Mouse (Mus musculus) megakaryocyte, embryonic 14.5 days (primary cell): ENCODE results near the gene Grm8. TPM values are rescaled to one million over a fixed set of nuclear protein-coding genes. Genes with fewer than 3 reads are reported as not detected.

Experiments
- H3K27me3 ChIP-seq: replicated peaks from 2 replicates; pipeline ENCODE3; 2012; ENCODE audit warnings: inconsistent platforms
- H3K36me3 ChIP-seq: replicated peaks from 2 replicates; pipeline ENCODE3; 2012; ENCODE audit warnings: low read length, inconsistent platforms, mixed read lengths
- H3K4me1 ChIP-seq: 2 replicates; pipeline ENCODE4 v1.6.1; 2012; ENCODE audit warnings: inconsistent platforms
- H3K4me3 ChIP-seq: replicated peaks from 2 replicates; pipeline ENCODE3; 2012; ENCODE audit warnings: moderate library complexity, mild to moderate bottlenecking, inconsistent platforms
- H3K9me3 ChIP-seq: 2 replicates; pipeline ENCODE4 v1.6.1; 2012; ENCODE audit warnings: inconsistent platforms
- FLI1 ChIP-seq: IDR thresholded peaks from 2 replicates; pipeline ENCODE4 v1.6.1; 2012; ENCODE audit warnings: low read length, inconsistent platforms, mixed read lengths
- GATA1 ChIP-seq: IDR thresholded peaks from 3 replicates; pipeline ENCODE4 v1.6.1; 2012; ENCODE audit warnings: mixed read lengths, low read length, inconsistent platforms, borderline replicate concordance
- polyA plus RNA-seq: library from polyadenylated mRNA; stranded (reverse); fragments of >175 nt; gene quantifications from 2 replicates; pipeline ENCODE4 v1.2.3, GENCODE M21; 2012; ENCODE audit warnings: low replicate concordance; ENCODE audit not compliant: insufficient read depth

Grm8 gene
- polyA plus RNA-seq: 0.02 TPM in 1 of 2 replicates, not detected in the other

- Histone ChIP-seq H3K36me3 (no peaks in the 10 kb centered on the region), H3K27me3 (peaks cover 72% of the 10 kb centered on the region), H3K4me1 (peaks cover 25% of the 10 kb centered on the region), H3K4me3 (peak within 1 kb of the TSS; percentile 92), H3K9me3 (no peaks in the 10 kb centered on the region)
- no peak for TF ChIP-seq GATA1
Observed at GRCm38 (mm10) chr6:28135001-28135401, at the start of gene Grm8. Gene Grm8 (minus strand): TSS chr6:28135178.

- H3K4me1 ChIP-seq: no peaks in the 10 kb centered on the region
- H3K9me3 ChIP-seq: no peaks in the 10 kb centered on the region
- no peak for TF ChIP-seq FLI1
- TF ChIP-seq GATA1: no peak
- H3K4me3 ChIP-seq: no peak overlapping the region
- H3K27me3 ChIP-seq: no peaks in the 10 kb centered on the region
- H3K36me3 ChIP-seq: no peaks in the 10 kb centered on the region
Observed at GRCm38 (mm10) chr6:28169851-28170539, 35.0 kb upstream of the Grm8 start.

- Histone ChIP-seq H3K4me1 (no peaks in the 10 kb centered on the region), H3K9me3 (no peaks in the 10 kb centered on the region), H3K27me3 (no peaks in the 10 kb centered on the region), H3K4me3 (no peak overlapping the region), H3K36me3 (no peaks in the 10 kb centered on the region)
- no peak for TF ChIP-seq GATA1
- no peak for TF ChIP-seq FLI1
Observed at GRCm38 (mm10) chr6:28160399-28160798, 25.4 kb upstream of the Grm8 start.

GRCm38 (mm10) chr6:28146445-28146844, 11.5 kb upstream of the Grm8 start:
- H3K36me3 ChIP-seq: no peaks in the 10 kb centered on the region
- H3K4me1 ChIP-seq: no peaks in the 10 kb centered on the region
- no peaks in the 10 kb centered on the region for H3K27me3 ChIP-seq
- no peaks in the 10 kb centered on the region for H3K9me3 ChIP-seq
- TF ChIP-seq GATA1 (no peak), FLI1 (no peak)
- no peak overlapping the region for H3K4me3 ChIP-seq

GRCm38 (mm10) chr6:28142332-28142731, 7.4 kb upstream of the Grm8 start:
- H3K36me3 ChIP-seq: no peaks in the 10 kb centered on the region
- no peak overlapping the region for H3K4me3 ChIP-seq
- no peaks in the 10 kb centered on the region for H3K9me3 ChIP-seq
- H3K27me3 ChIP-seq: peaks cover 6% of the 10 kb centered on the region
- TF ChIP-seq FLI1: no peak
- TF ChIP-seq GATA1: no peak
- H3K4me1 ChIP-seq: no peaks in the 10 kb centered on the region

- Histone ChIP-seq H3K27me3 (peaks cover 67% of the 10 kb centered on the region), H3K36me3 (no peaks in the 10 kb centered on the region), H3K9me3 (no peaks in the 10 kb centered on the region), H3K4me3 (peak overlapping the region; percentile 92), H3K4me1 (peaks cover 25% of the 10 kb centered on the region)
- TF ChIP-seq FLI1: no peak
- TF ChIP-seq GATA1: no peak
Observed at GRCm38 (mm10) chr6:28135411-28136233, 644 bp upstream of the Grm8 start.

GRCm38 (mm10) chr6:28134251-28134801, 652 bp downstream of the Grm8 start:
- Histone ChIP-seq H3K4me1 (peaks cover 25% of the 10 kb centered on the region), H3K36me3 (no peaks in the 10 kb centered on the region), H3K4me3 (peak overlapping the region; percentile 92), H3K9me3 (no peaks in the 10 kb centered on the region), H3K27me3 (peaks cover 72% of the 10 kb centered on the region)
- TF ChIP-seq GATA1 (no peak), FLI1 (no peak)

- TF ChIP-seq FLI1 (no peak), GATA1 (no peak)
- Histone ChIP-seq H3K4me1 (peaks cover 25% of the 10 kb centered on the region), H3K36me3 (no peaks in the 10 kb centered on the region), H3K27me3 (peaks cover 71% of the 10 kb centered on the region), H3K4me3 (no peak overlapping the region), H3K9me3 (no peaks in the 10 kb centered on the region)
Observed at GRCm38 (mm10) chr6:28133206-28134063, 1.5 kb downstream of the Grm8 start.

GRCm38 (mm10) chr6:28132056-28132455, 2.9 kb downstream of the Grm8 start:
- Histone ChIP-seq H3K4me3 (no peak overlapping the region), H3K4me1 (peaks cover 25% of the 10 kb centered on the region), H3K9me3 (no peaks in the 10 kb centered on the region), H3K36me3 (no peaks in the 10 kb centered on the region), H3K27me3 (peaks cover 66% of the 10 kb centered on the region)
- TF ChIP-seq FLI1 (no peak), GATA1 (no peak)

- Histone ChIP-seq H3K4me3 (no peak overlapping the region), H3K4me1 (peaks cover 4% of the 10 kb centered on the region; the same call in 1 of the 2 replicates), H3K9me3 (no peaks in the 10 kb centered on the region), H3K36me3 (no peaks in the 10 kb centered on the region), H3K27me3 (peaks cover 40% of the 10 kb centered on the region)
- TF ChIP-seq FLI1: no peak
- no peak for TF ChIP-seq GATA1
Observed at GRCm38 (mm10) chr6:28128871-28129270, 6.1 kb downstream of the Grm8 start.
